Mouse (Mus musculus) stomach, postnatal 0 days (tissue): Measurements from ENCODE around the gene 1700001C02Rik. TPM values are rescaled to one million over a fixed set of nuclear protein-coding genes. Genes with fewer than 3 reads are reported as not detected.

Experiments used
- ATAC-seq: fragments of 200-750 bp; cut with Nextera tagmentation; 2 replicates; pipeline ENCODE4 v1.8.0; 2017; ENCODE audit not compliant: low FRiP score, low TSS enrichment
- DNase-seq: peaks from one replicate; pipeline ENCODE4 v3.0.0-alpha.2; 2016; ENCODE audit warnings: low spot score
- H3K27ac ChIP-seq: fragments of 300-500 bp; sonication (generic); replicated peaks from 2 replicates; pipeline ENCODE4 v1.5.1; 2014; ENCODE audit warnings: mild to moderate bottlenecking, control low read depth
- H3K27me3 ChIP-seq: fragments of 300-500 bp; sonication (generic); 2 replicates; pipeline ENCODE4 v1.6.1; 2014; ENCODE audit warnings: low read length; ENCODE audit not compliant: control insufficient read depth, insufficient read depth
- H3K36me3 ChIP-seq: fragments of 300-500 bp; sonication (generic); 2 replicates; pipeline ENCODE4 v1.6.1; 2014; ENCODE audit warnings: low read length, mixed read lengths; ENCODE audit not compliant: control insufficient read depth, insufficient read depth
- H3K4me1 ChIP-seq: fragments of 300-500 bp; sonication (generic); replicated peaks from 2 replicates; pipeline ENCODE4 v1.6.1; 2014; ENCODE audit warnings: antibody characterized with exemption; ENCODE audit not compliant: control insufficient read depth, insufficient read depth
- H3K4me2 ChIP-seq: fragments of 300-500 bp; sonication (generic); replicated peaks from 2 replicates; pipeline ENCODE4 v1.6.1; 2014; ENCODE audit warnings: low read depth, mild to moderate bottlenecking, control low read depth, moderate library complexity
- H3K4me3 ChIP-seq: fragments of 300-500 bp; sonication (generic); 2 replicates; pipeline ENCODE4 v1.5.1; 2014; ENCODE audit warnings: low read depth, low read length, control low read depth
- H3K9ac ChIP-seq: fragments of 300-500 bp; sonication (generic); 2 replicates; pipeline ENCODE4 v1.6.1; 2014; ENCODE audit warnings: mild to moderate bottlenecking, low read length, control low read depth, mixed read lengths
- H3K9me3 ChIP-seq: fragments of 300-500 bp; sonication (generic); 2 replicates; pipeline ENCODE4 v1.6.1; 2016; ENCODE audit warnings: low read length; ENCODE audit not compliant: control insufficient read depth
- CTCF ChIP-seq: IDR thresholded peaks from 2 replicates; pipeline ENCODE4 v1.5.1; 2016; ENCODE audit warnings: antibody characterized with exemption, low read depth, mild to moderate bottlenecking, moderate library complexity
- EP300 ChIP-seq: optimal IDR thresholded peaks from 2 replicates; pipeline ENCODE3; 2016; ENCODE audit warnings: antibody characterized with exemption
- WGBS: fragments of 180-500 bp; shearing (Covaris S2); extraction: QIAGEN DNeasy Blood & Tissue Kit; methylation state at CpG from one replicate; pipeline ENCODE4 v1.1.7; 2014; 5-methylcytosine and 5-hydroxymethylcytosine counted together
- polyA plus RNA-seq: library from polyadenylated mRNA; unstranded; fragments of >200 nt; fragmentation: Nextera tagmentation; extraction: Ambion mirVana; gene quantifications from 2 replicates; pipeline ENCODE4 v1.2.1, GENCODE M21; 2015

Gene 1700001C02Rik
- polyA plus RNA-seq: not detected in 2 replicates

- WGBS: 19% methylated on average over 21 of the region's 21 CpGs
- Histone ChIP-seq H3K4me1 (no peaks in the 10 kb centered on the region), H3K4me2 (peak within 1 kb of the TSS; percentile 49), H3K9ac (no peak within 1 kb of the TSS), H3K27ac (no peak within 1 kb of the TSS), H3K36me3 (no peaks in the 10 kb centered on the region), H3K9me3 (no peaks in the 10 kb centered on the region), H3K4me3 (no peak within 1 kb of the TSS), H3K27me3 (no peaks in the 10 kb centered on the region)
- TF ChIP-seq EP300 (no peak), CTCF (no peak)
- DNase-seq (peak; percentile 44), ATAC-seq (0 out of 2 replicates have a peak, but pooled peaks have one; percentile 21)
These were observed at the start of gene 1700001C02Rik for GRCm38 (mm10) chr5:30465861-30466260. TSS of gene 1700001C02Rik (plus strand) at chr5:30466047.

- ATAC-seq (no peak), DNase-seq (no peak)
- no peak overlapping the region for H3K27ac ChIP-seq
- H3K9ac ChIP-seq: no peak overlapping the region
- no peak overlapping the region for H3K4me3 ChIP-seq
- WGBS: 66% methylated on average over 5 of the region's 5 CpGs
- TF ChIP-seq EP300 (no peak), CTCF (no peak)
- H3K9me3 ChIP-seq: no peaks in the 10 kb centered on the region
- H3K4me2 ChIP-seq: no peak overlapping the region
- H3K27me3 ChIP-seq: no peaks in the 10 kb centered on the region
- no peaks in the 10 kb centered on the region for H3K36me3 ChIP-seq
- no peaks in the 10 kb centered on the region for H3K4me1 ChIP-seq
These were observed 49.2 kb upstream of the 1700001C02Rik start for GRCm38 (mm10) chr5:30416665-30417064.

- Histone ChIP-seq H3K4me1 (no peaks in the 10 kb centered on the region), H3K9me3 (no peaks in the 10 kb centered on the region), H3K27me3 (no peaks in the 10 kb centered on the region), H3K36me3 (no peaks in the 10 kb centered on the region), H3K9ac (no peak overlapping the region), H3K27ac (no peak overlapping the region), H3K4me2 (no peak overlapping the region), H3K4me3 (no peak overlapping the region)
- 73% methylated on average over 4 of the region's 4 CpGs for WGBS
- ATAC-seq: 0 out of 2 replicates have a peak, but pooled peaks have one; percentile 17
- DNase-seq: no peak
- TF ChIP-seq EP300 (no peak), CTCF (no peak)
These were observed 42.7 kb upstream of the 1700001C02Rik start for GRCm38 (mm10) chr5:30423121-30423520.

- WGBS: 18% methylated on average over 8 of the region's 8 CpGs
- Histone ChIP-seq H3K4me3 (no peak overlapping the region), H3K9me3 (no peaks in the 10 kb centered on the region), H3K4me2 (no peak overlapping the region), H3K9ac (no peak overlapping the region), H3K27me3 (no peaks in the 10 kb centered on the region), H3K4me1 (no peaks in the 10 kb centered on the region), H3K27ac (no peak overlapping the region), H3K36me3 (no peaks in the 10 kb centered on the region)
- DNase-seq: peak; percentile 76
- TF ChIP-seq EP300 (no peak), CTCF (peak; percentile 94)
- ATAC-seq: peak; percentile 72
These were observed 42.1 kb upstream of the 1700001C02Rik start for GRCm38 (mm10) chr5:30423572-30424244.

GRCm38 (mm10) chr5:30427406-30427805 is 38.4 kb upstream of the 1700001C02Rik start:
- Histone ChIP-seq H3K9ac (no peak overlapping the region), H3K4me3 (no peak overlapping the region), H3K27ac (no peak overlapping the region), H3K4me2 (no peak overlapping the region), H3K27me3 (no peaks in the 10 kb centered on the region), H3K36me3 (no peaks in the 10 kb centered on the region), H3K9me3 (no peaks in the 10 kb centered on the region), H3K4me1 (no peaks in the 10 kb centered on the region)
- TF ChIP-seq CTCF (no peak), EP300 (no peak)
- 83% methylated on average over 6 of the region's 6 CpGs for WGBS
- DNase-seq (no peak), ATAC-seq (no peak)

- 52% methylated on average over 2 of the region's 2 CpGs for WGBS
- no peak for ATAC-seq
These were observed 26.9 kb upstream of the 1700001C02Rik start for GRCm38 (mm10) chr5:30438931-30439330.

More at GRCm38 (mm10) chr5:30438931-30439330, 26.9 kb upstream of the 1700001C02Rik start:
- Histone ChIP-seq H3K36me3 (no peaks in the 10 kb centered on the region), H3K27me3 (no peaks in the 10 kb centered on the region), H3K4me2 (no peak overlapping the region), H3K4me3 (no peak overlapping the region), H3K9me3 (no peaks in the 10 kb centered on the region), H3K4me1 (no peaks in the 10 kb centered on the region), H3K27ac (no peak overlapping the region), H3K9ac (no peak overlapping the region)
- DNase-seq: no peak
- no peak for TF ChIP-seq EP300
- no peak for TF ChIP-seq CTCF
